Mouse (Mus musculus) megakaryocyte, adult 5-6 weeks (primary cell): Measurements from ENCODE around the gene Nup188. TPM values are rescaled to one million over a fixed set of nuclear protein-coding genes. Genes with fewer than 3 reads are reported as not detected.

Experiments used
- ATAC-seq: 2 replicates; pipeline ENCODE4 v1.8.0; 2016; ENCODE audit warnings: mild to moderate bottlenecking, inconsistent platforms; ENCODE audit not compliant: poor library complexity, severe bottlenecking
- total RNA-seq, 2 experiments: library from RNA; stranded (forward) in 1 of 2; stranded (reverse) in 1 of 2; fragments of 153-499, 151-499 nt in 1 of 2; fragments of 221-1000, 200-1000 nt in 1 of 2; gene quantifications; 2 replicates each; pipeline versions ENCODE4 v1.2.3 to v1.2.4; 2015 to 2017

Nup188 gene
- total RNA-seq, 2 experiments from 2014 or later: 11.1 to 18.7 TPM

DNA sequence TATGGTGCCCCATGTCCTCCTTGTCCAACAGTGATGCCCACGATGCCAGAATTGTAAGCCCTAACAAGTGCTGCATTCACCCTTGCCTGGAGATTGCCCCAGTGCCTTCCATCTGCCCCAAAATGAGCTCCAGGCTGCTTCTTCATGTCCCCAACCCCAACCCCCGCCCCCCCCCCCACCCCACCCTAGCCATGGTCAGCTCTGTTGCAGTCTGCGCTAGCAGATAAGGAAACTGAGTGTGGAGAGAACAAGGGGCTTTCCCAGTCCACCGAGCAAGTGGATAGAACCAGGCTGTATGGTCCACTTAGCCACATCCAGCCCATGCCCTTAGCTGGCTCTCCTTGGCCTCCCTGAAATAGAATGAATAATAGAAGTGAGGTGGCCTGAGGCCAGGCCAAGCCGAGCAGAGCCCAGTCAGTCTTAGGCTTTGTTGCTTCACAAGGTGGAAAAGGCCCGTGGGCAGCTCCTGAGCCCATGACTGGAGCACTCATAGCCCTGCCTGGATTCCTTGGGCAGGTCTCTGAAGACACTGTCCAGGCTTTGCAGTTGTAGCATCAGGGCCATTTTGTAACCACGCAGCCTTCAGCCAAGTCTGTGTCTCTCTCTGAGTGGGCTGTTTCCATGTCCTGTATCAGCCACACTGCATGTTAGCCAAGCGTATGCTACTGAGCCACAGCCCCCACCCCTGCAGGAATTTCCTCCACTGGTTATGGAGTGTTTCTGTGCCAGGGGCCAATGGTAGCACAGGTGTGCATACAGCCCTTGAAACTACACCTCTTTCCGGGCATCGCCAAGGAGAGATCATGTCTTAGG lies 94.6 kb downstream of the Nup188 start:
- ATAC-seq: no peak

DNA sequence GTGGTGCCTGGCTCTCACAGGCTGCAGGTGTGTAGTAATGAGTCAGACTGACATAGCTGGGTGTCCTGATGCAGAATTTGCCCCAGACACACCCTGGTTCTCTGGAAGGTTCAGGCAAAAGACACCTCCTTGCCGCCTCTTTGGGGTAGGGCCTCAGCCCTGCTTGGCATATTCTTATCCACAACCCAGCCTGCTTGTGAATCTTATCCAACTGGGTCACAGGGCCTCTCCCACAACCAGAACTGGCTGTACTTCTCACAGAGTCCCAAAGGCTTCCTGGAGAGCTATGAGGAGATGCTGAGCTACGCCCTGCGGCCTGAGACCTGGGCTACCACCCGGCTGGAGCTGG lies 95.2 kb downstream of the Nup188 start:
- no peak for ATAC-seq

DNA sequence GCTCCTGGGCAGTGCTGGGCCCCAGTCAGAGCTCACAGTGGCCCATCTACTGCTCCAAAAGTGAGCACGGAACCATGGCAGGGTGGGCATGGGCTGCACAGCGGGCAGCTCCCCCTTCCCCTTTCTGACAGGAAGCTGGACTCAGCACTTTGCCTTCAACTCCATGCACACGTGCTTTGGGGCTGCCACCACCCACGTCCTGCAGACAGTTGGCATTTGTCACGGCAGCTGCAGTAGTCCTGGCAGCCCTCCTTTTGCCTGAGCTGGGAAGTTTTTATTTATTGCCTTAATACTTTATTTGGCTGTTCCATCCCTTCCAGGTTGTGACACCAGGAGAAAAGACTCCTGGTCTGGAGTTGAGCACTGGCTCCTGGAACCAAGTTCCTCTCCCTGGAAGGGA lies 98.6 kb downstream of the Nup188 start:
- ATAC-seq: no peak

DNA sequence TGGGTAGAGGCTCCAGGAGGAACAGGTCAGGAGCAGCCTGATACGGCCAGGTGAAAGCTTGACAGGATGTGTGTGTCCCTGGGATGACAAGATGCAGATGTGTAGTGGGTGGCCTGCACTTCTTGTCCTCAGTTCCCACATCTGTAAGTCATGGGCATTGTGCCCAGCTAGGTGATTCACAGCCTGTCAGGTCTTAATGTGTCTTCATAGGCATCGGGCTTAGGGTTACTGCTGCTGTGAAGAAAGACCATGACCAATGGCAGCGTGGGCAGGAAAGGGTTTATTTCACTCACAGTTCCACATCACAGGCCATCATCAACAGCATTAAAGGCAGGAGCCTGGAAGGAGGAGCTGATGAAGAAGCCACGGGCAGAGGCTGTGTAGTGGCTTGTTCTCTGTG lies 99.4 kb downstream of the Nup188 start:
- no peak for ATAC-seq

DNA sequence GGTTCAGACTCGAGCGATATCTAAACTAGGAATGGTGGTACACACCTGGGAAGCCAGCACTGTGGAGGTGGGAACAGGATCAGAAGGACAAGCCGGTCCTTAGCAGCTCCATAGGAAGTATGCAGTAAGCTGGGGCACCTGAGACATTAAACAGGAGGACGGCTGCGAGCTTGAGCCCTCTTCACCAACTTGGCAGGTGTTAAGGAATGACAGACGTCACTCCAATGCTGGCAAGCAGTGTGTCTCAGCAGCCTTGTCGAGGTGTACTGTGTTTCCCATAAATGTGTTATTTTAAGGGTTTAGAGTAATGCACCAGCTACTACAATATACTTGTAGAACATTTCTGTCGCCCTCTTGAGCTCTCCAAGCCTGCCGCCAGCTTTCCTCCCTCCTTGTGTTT lies 100.7 kb downstream of the Nup188 start:
- no peak for ATAC-seq

DNA sequence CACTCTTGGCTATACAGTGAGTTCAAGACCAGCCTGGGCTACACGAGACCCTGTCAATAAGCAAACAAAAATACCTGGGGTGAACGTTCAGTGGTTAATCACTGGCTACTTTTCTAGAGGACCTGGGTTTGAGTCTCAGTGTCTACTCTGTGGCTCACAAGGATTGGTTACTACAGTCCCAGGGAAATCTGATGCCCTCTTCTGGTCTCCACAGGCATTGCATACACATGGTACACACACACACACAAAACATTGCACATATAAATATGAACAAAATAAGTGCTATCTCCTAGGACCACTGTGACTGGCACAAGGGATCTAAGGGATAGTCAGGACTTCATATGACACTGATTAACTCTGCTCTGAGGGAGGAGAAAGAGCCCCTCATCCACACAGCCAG lies 102.8 kb downstream of the Nup188 start:
- ATAC-seq: no peak

DNA sequence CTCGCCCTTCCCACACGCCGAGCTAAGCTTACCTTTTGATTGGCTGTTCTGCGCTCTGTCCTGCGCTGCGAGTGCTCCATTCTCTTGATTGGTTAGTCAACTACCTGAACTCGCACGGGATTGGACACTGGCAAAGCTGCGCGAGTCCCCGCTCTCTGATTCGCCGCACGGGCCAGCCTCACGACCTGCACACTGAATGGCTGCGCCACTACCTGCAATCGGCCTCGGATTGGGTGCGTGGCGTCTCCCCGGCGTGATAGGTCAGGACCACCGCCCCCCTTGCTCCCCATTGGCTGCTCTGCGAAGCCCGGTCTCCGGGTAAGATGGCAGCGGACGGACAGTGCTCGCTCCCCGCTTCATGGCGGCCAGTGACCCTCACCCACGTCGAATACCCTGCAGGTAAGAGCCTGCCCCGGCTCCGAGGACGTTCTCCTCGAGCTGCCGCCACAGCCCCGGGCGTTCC lies 105.9 kb downstream of the Nup188 start, which contains the start of gene Dolpp1:
Gene Dolpp1 (plus strand): TSS at position 141 of the 463 bp plus-strand sequence.
- ATAC-seq: peak; percentile 98

DNA sequence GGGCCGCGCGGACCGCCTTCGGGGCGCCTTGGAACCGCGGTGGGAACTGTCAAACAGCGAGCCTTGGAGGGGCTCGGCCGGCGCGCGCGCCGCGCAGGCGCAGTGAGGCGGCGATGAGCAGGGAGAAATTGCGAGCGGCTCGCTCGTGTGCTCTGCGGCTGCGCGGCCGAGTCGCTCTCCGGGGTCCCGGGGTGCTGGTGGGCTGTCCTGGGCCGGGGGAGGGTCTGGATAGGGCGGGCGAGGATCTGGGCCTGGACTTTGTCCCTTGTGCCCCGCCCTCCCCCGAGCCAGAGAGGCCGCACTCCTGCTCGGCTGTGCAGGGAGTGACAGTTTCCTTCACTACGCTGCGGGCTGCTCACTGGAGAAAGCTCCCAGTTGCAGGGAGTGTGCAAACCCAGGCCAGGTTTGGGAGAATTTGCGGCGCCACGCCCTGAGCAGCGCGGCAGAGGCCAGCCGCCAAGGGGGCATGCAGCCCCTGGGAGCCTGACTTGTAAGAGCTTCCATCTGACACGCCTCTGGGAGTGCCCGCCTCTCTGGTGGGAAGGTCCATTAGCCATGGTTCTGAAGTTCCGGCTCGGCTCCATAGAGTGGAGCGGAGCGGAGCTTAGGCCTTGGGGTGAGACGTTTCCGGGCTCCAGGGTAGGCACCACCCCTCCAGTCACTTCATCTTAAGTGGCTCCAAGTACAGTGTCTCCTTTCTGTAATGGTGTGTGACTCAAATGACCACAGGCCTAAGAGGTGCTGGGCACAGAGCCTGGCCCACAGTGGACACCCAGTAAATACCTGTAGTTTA lies 106.6 kb downstream of the Nup188 start:
- ATAC-seq: peak; percentile 11; the same call in 1 of the 2 replicates

DNA sequence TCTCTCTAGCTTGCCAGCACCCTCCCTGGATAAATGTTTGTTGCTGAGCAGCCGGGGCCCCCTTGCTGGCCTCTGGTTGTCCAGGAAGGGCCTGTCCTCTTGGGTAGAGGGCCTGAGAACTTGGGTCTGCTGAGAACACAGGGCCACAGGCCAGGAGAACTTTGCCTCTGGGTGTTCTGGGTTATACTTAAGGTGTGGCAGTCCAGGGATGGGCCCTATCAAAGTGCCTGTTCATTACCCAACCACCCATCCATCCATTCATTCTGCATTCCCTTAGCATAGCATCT lies 107.1 kb downstream of the Nup188 start:
- no peak for ATAC-seq

Other genes with a start within 250 kb of the Nup188 start
- gene Wdr34, start 237.5 kb upstream of the Nup188 start, total RNA-seq (2015): 0.91 and 1.2 TPM in 2 replicates
- gene Wdr34, start 237.5 kb upstream of the Nup188 start, total RNA-seq (2017): 1.8 and 5.7 TPM in 2 replicates
- 160 and 167 TPM in 2 replicates for gene Set, start 229.0 kb upstream of the Nup188 start, total RNA-seq (2015)
- gene Set, start 229.0 kb upstream of the Nup188 start, total RNA-seq (2017): 634 and 647 TPM in 2 replicates
- 3.0 and 4.8 TPM in 2 replicates for gene Pkn3, start 208.7 kb upstream of the Nup188 start, total RNA-seq (2015)
- 7.0 and 9.1 TPM in 2 replicates for gene Pkn3, start 208.7 kb upstream of the Nup188 start, total RNA-seq (2017)
- gene Zdhhc12, start 192.7 kb upstream of the Nup188 start, total RNA-seq (2015): 20.3 and 24.6 TPM in 2 replicates
- gene Zdhhc12, start 192.7 kb upstream of the Nup188 start, total RNA-seq (2017): 8.2 and 10.7 TPM in 2 replicates
- gene Zer1, start 161.8 kb upstream of the Nup188 start, total RNA-seq (2015): 10.1 and 11.7 TPM in 2 replicates
- 8.7 and 10.7 TPM in 2 replicates for gene Zer1, start 161.8 kb upstream of the Nup188 start, total RNA-seq (2017)
- gene Tbc1d13, start 152.7 kb upstream of the Nup188 start, total RNA-seq (2015): 21.2 and 25.8 TPM in 2 replicates
- gene Tbc1d13, start 152.7 kb upstream of the Nup188 start, total RNA-seq (2017): 36.5 and 50.0 TPM in 2 replicates
- 2.3 and 4.1 TPM in 2 replicates for gene Endog, start 114.9 kb upstream of the Nup188 start, total RNA-seq (2015)
- gene Endog, start 114.9 kb upstream of the Nup188 start, total RNA-seq (2017): 2.9 and 4.0 TPM in 2 replicates
- gene Spout1, start 107.9 kb upstream of the Nup188 start, total RNA-seq (2015): 5.4 and 5.5 TPM in 2 replicates
- gene Spout1, start 107.9 kb upstream of the Nup188 start, total RNA-seq (2017): 8.5 and 11.7 TPM in 2 replicates
- 1.5 and 2.3 TPM in 2 replicates for gene Kyat1, start 80.5 kb upstream of the Nup188 start, total RNA-seq (2015)
- gene Kyat1, start 80.5 kb upstream of the Nup188 start, total RNA-seq (2017): 3.3 and 5.0 TPM in 2 replicates
- gene Lrrc8a, start 48.7 kb upstream of the Nup188 start, total RNA-seq (2015): 17.9 and 18.4 TPM in 2 replicates
- gene Lrrc8a, start 48.7 kb upstream of the Nup188 start, total RNA-seq (2017): 10.5 and 13.0 TPM in 2 replicates
- 0.04 TPM in 1 of 2 replicates, not detected in the other for gene Gm28035, start 45.8 kb upstream of the Nup188 start, total RNA-seq (2015)
- not detected in 2 replicates for gene Gm28035, start 45.8 kb upstream of the Nup188 start, total RNA-seq (2017)
- gene Phyhd1, start 20.2 kb upstream of the Nup188 start, total RNA-seq (2015): 3.3 and 3.8 TPM in 2 replicates
- gene Phyhd1, start 20.2 kb upstream of the Nup188 start, total RNA-seq (2017): 1.3 and 1.8 TPM in 2 replicates
- 4.0 TPM in 1 of 2 replicates, not detected in the other for gene Gm28038, start 5.4 kb upstream of the Nup188 start, total RNA-seq (2015)
- gene Gm28038, start 5.4 kb upstream of the Nup188 start, total RNA-seq (2017): not detected in 2 replicates
- gene Dolk, start 63 bp upstream of the Nup188 start, total RNA-seq (2015): 5.5 and 6.6 TPM in 2 replicates
- 10.1 and 13.0 TPM in 2 replicates for gene Dolk, start 63 bp upstream of the Nup188 start, total RNA-seq (2017)
- 14.9 and 16.5 TPM in 2 replicates for gene Sh3glb2, start 72.9 kb downstream of the Nup188 start, total RNA-seq (2015)
- gene Sh3glb2, start 72.9 kb downstream of the Nup188 start, total RNA-seq (2017): 20.4 and 24.3 TPM in 2 replicates
- 2.0 and 2.1 TPM in 2 replicates for gene Miga2, start 77.8 kb downstream of the Nup188 start, total RNA-seq (2015)
- gene Miga2, start 77.8 kb downstream of the Nup188 start, total RNA-seq (2017): 2.7 and 5.2 TPM in 2 replicates
- gene Dolpp1, start 105.9 kb downstream of the Nup188 start, total RNA-seq (2015): 5.3 and 6.0 TPM in 2 replicates
- gene Dolpp1, start 105.9 kb downstream of the Nup188 start, total RNA-seq (2017): 11.5 and 16.8 TPM in 2 replicates
- 26.2 and 29.6 TPM in 2 replicates for gene Crat, start 129.4 kb downstream of the Nup188 start, total RNA-seq (2015)
- 13.9 and 14.2 TPM in 2 replicates for gene Crat, start 129.4 kb downstream of the Nup188 start, total RNA-seq (2017)
- 68.9 and 69.0 TPM in 2 replicates for gene Ptpa, start 129.6 kb downstream of the Nup188 start, total RNA-seq (2015)
- gene Ptpa, start 129.6 kb downstream of the Nup188 start, total RNA-seq (2017): 44.3 and 45.9 TPM in 2 replicates
- 0.18 and 0.40 TPM in 2 replicates for gene Ier5l, start 187.8 kb downstream of the Nup188 start, total RNA-seq (2015)
- 0.99 and 1.1 TPM in 2 replicates for gene Ier5l, start 187.8 kb downstream of the Nup188 start, total RNA-seq (2017)